Mouse (Mus musculus) T-helper 2 cell (primary cell): ENCODE data around the gene Pin1.

Experiments
- in situ Hi-C: fragments of 300-600 bp; cut with MboI, MseI; formaldehyde crosslinking; loops from one replicate; pipeline ENCODE4 v1.15.1; 2025; ENCODE audit warnings: high pct_unique_total_duplicates

Pin1 gene

GRCm38 (mm10) chr9:20651602-20652259, at the start of gene Pin1:
Pin1 (plus strand) TSS chr9:20652095.
- in situ Hi-C loops, result loop anchor here (5.0 kb wide), 1 partner anchor 189 kb away; the partner anchor contains the start of gene Zfp26

- in situ Hi-C loops, result no loop called here
Observed at GRCm38 (mm10) chr9:20606269-20606668, 45.6 kb upstream of the Pin1 start.

DNA sequence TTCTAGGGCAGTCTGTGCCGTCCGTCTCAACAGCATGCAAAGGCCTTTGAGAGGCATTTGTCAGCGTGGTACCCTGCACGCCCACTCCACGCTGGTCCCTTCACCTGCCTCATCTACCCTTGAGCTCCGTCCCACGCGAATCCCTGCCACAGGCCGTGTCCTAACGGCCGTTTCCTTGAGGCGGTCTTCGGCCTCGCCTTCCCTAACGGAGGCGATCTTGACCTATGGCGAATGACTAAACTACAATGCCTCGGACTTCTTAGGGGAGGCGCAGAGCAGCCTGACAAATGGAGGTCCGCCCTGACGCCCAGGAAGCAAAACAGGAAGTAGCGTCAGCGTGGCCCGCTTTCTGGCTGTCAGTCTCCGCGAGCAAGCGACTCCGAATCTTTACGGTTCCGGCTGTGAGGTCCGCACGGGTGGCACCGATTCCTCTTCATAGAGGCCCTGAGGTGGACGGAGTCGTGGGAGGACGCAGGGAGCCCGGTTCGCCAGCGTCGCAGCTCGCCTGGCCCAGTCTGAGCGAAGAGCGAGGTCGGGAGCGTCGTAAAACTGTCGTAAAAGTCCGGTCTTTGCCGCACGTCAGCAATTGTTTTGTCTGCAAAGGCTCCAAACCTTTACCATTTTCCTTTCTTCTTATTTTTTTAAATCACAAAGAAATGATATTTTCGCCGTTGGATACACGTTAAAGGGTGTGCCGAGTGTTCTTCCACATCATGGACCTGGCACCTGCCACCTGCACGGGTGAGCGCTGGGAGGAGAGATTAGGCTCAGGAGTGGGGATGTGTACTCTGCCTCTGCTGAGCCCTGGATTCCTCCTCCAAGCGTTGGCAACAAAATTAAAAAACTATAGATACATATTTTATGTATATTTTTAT, 44.6 kb upstream of the Pin1 start:
- in situ Hi-C loops, result no loop called here

DNA sequence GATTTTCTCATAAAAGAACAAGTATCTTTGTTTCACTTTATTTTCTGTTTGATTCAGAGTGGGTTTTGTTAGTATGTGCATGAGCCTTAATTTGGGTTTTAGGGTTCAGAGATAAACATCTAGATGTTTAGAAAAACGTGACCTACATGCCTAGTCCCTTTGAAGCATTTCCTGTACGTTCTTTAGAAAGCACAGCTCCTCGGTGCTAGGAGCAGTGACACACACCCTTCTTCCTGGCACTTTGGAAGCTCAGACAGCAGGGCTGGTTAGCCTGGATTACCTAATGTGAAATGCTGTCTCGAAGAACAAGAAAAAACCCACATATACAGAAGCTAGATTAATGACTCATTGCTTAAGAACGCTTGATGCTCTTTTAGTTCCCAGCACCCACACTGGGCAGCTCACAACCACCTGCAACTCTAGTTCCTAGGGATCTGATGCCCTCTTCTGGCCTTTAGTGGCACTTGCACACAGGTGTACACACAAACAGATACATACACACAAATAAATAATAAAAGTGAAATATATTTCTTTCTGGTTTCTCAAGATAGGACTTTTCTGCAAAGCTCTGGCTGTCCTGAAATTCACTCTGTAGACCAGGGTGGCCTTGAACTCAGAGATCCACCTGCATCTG, 41.9 kb upstream of the Pin1 start:
- in situ Hi-C loops, result no loop called here

GRCm38 (mm10) chr9:20611976-20612375, 39.9 kb upstream of the Pin1 start:
- in situ Hi-C loops, result no loop called here

GRCm38 (mm10) chr9:20616685-20617084, 35.2 kb upstream of the Pin1 start:
- in situ Hi-C loops, result no loop called here

DNA sequence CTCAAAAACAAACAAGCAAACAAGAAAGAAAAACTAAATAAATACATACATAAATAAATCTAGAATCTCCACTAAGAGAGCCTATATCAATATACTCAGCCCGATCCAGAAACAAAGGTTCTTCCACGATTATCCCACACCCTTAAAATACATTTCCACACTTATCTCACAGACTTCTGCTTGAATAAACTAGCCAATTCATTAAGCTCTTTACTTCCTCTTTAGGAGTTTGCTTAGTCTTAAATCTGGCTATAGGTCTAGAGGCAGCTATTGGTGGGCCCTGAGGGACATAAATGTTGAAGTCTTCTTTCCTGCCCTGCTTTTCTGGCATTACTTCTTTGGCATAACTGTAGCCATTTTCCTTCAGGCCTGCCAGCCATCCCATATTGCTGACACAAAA, 20.6 kb upstream of the Pin1 start:
- in situ Hi-C loops, result loop anchor here (25.0 kb wide), 1 partner anchor 506 kb away; the partner anchor contains the start of genes Cdc37 and Tyk2

GRCm38 (mm10) chr9:20635676-20636075, 16.2 kb upstream of the Pin1 start:
- in situ Hi-C loops, result loop anchor here (25.0 kb wide), 1 partner anchor 502 kb away; the partner anchor contains the start of genes Cdc37 and Tyk2

DNA sequence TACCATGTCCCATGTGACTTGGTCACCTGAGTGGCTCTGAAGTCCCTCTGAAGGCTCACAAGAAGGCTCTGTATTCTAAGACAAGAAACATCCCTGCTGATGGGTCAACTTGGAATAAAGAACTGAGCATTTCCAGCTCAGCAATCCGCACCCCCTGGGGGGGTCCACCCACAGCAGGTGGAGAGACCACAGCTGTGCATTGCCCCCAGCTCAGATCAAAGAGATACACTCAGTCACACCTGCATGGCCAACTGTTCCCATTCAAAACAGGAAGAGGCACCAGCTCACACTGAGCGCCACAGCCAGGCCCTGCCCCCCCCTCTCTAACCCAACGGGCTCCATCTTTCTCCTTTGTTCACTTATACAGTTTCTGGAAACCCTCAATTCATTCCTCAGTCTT, 15.6 kb upstream of the Pin1 start:
- in situ Hi-C loops, result loop anchor here (25.0 kb wide), 1 partner anchor 501 kb away; the partner anchor contains the start of genes Cdc37 and Tyk2

- in situ Hi-C loops, result loop anchor here (25.0 kb wide), 1 partner anchor 501 kb away; the partner anchor contains the start of genes Cdc37 and Tyk2
Observed at GRCm38 (mm10) chr9:20636790-20637189, 15.1 kb upstream of the Pin1 start.

- in situ Hi-C loops, result loop anchor here (25.0 kb wide), 1 partner anchor 499 kb away; the partner anchor contains the start of genes Cdc37 and Tyk2
Observed at GRCm38 (mm10) chr9:20638552-20638951, 13.3 kb upstream of the Pin1 start.

- in situ Hi-C loops, result loop anchor here (25.0 kb wide), 1 partner anchor 498 kb away; the partner anchor contains the start of genes Cdc37 and Tyk2
Observed at GRCm38 (mm10) chr9:20639486-20639885, 12.4 kb upstream of the Pin1 start.

DNA sequence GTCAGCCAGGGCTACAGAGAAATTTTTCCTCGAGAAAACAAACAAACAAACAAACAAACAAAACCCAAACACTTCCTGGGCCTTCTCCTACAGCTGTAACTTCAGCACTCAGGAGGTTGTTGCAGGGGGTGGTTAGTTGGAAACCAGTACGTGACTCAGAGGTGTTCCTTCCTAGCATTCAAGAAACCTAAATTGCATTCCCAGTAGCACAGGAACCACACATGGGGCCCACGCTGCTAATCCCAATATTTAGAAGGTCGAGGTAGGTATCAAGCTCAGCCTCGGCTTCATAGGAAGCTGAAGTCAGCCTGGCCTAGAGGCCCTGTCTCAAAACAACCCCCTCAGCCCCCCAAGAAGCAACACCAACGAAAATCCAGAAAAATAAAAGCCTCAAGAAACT, 10.4 kb upstream of the Pin1 start:
- in situ Hi-C loops, result loop anchor here (25.0 kb wide), 1 partner anchor 496 kb away; the partner anchor contains the start of genes Cdc37 and Tyk2

GRCm38 (mm10) chr9:20642101-20642895, 9.6 kb upstream of the Pin1 start, which contains the start of gene Ubl5:
Ubl5 (plus strand) TSS chr9:20642878.
- in situ Hi-C loops, result loop anchor here (25.0 kb wide), 1 partner anchor 495 kb away; the partner anchor contains the start of genes Cdc37 and Tyk2

DNA sequence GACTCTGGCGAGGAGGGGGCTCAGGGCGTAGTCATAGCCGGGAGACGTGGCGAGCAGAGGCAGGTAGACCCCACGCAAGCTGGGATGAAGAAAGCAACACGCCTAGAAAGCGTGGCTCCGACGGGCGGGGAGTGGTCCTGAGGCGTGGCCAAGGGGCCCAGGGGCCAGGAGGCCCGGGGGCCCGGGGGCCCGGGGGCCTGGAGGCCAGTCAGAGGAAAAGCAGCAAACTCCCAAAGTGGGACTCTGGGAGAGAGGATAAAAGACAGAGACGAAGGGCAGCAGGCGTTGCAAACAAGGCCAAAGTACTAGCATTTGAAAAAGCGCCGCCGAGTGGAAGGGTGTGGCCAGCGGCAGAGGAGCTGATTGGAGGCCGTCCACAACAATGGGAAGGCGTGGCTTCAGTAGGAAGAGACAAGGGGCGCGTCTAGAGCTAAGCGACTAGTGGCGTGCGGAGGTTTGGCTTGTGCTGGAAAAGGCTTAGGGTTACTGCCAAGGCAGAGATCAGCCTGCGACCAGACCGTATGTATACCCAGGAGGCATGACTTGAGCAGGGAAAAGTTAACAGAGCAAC, 8.9 kb upstream of the Pin1 start:
- in situ Hi-C loops, result loop anchor here (25.0 kb wide), 1 partner anchor 494 kb away; the partner anchor contains the start of genes Cdc37 and Tyk2

DNA sequence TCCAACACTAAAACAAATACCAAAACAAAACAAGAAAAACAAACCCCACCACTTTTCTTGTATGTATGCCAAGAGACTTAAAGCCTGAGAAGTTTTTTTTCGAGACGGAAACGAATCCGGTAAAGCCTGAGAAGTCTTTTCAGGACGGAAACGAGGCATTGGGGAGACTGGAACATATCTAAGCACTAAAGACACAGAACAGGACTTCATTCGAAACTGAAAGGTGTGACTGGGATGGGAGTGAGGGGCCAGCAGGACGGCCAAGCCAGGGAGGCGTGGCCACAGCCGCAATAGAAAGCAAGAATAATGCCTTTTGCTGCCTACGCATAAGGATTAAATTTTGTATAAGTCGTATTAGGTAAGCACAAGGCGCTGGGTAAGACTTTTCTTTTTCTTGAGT, 8.1 kb upstream of the Pin1 start:
- in situ Hi-C loops, result loop anchor here (25.0 kb wide), 1 partner anchor 494 kb away; the partner anchor contains the start of genes Cdc37 and Tyk2

GRCm38 (mm10) chr9:20644360-20645081, 7.4 kb upstream of the Pin1 start, which contains the start of gene Fbxl12:
Fbxl12 (minus strand) TSS chr9:20644767.
- in situ Hi-C loops, result loop anchor here (25.0 kb wide), 1 partner anchor 493 kb away; the partner anchor contains the start of genes Cdc37 and Tyk2

DNA sequence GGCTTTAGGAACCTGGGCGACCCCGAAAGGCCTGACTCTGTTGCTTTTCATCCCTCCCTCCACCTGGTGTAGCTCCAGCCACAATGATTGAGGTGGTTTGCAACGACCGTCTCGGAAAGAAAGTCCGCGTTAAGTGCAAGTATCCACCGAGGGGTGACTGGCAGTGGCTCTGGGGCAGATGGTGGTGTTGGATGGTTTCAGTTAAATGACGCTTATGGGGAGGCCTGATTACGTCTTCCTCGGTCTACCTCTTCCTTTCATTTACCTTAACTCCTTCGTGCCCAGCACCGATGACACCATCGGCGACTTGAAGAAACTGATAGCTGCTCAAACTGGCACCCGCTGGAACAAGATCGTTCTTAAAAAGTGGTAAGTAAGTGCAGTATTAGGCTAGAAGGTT, 6.8 kb upstream of the Pin1 start:
- in situ Hi-C loops, result loop anchor here (25.0 kb wide), 1 partner anchor 492 kb away; the partner anchor contains the start of genes Cdc37 and Tyk2

- in situ Hi-C loops, result loop anchor here (5.0 kb wide), 1 partner anchor 190 kb away; the partner anchor contains the start of gene Zfp26
Observed at GRCm38 (mm10) chr9:20652260-20652658, 364 bp downstream of the Pin1 start.
